Mouse (Mus musculus): ENCODE measurements around the gene Agap1.

Agap1 gene

GRCm38 (mm10) chr1:89751344-89751743, 296.7 kb downstream of the Agap1 start:
- DNase-seq (ENCODE audit: low spot score in 2 of 2) = no peak

DNA sequence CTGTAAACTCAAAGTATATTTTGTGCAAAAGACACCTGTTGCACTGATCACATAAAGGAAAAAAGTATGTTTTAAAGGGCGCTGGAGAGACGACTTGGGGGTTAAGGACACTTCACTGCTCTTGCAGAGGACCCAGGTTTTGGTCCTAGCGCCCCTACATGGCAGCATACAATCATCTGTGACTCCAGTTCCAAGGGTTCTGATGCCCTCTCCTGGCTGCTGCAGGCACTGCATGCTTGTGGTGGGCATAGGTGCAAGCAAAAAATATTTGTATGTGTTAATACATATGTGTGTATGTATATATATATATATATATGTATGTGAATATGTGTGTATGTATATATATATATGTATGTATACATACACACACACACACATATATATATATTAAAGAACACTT, 298.1 kb downstream of the Agap1 start:
- DNase-seq (ENCODE audit: low spot score in 2 of 2) = no peak

DNA sequence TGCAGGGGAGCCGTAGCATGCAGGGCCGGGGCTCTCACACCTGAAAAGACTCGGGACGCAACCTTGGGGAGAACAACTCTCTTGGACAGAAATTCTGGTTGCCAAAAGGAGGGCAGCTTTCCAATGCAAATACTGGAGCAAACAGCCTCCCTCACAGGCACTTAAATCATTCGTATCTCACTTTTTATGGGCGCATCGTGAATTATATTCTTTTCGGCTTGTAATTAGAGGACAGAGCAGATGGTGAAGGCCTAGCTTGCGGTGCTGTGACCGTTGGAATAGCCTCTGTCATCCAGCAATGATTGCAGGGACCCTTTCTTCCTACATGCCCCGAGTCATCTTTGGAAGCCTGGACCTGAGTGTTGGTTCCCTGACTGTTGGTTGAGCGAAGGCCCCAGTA, 300.8 kb downstream of the Agap1 start:
- no peak for DNase-seq (ENCODE audit: low spot score in 2 of 2)

GRCm38 (mm10) chr1:89756387-89756786, 301.8 kb downstream of the Agap1 start:
- no peak for DNase-seq (ENCODE audit: low spot score in 2 of 2)

DNA sequence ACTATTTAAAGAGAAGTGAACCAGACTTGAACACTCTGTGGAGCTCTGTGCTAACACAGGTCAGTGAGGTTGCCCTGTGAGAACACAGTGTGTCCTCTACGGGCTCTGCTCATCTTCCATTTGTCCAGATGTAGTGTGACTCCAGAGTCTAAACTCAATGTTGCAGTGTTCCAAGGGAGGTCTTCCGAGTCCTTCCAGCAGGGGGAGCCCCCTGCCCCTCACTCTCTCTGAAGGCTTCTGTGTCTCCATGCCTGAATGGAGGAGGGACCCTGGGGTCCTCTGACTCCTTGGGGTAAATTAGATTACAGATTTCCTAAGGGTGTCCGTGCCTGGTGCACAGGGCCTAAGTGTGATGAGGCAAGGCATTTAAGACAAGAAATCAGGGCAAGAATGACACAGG, 302.9 kb downstream of the Agap1 start:
- no peak for DNase-seq (ENCODE audit: low spot score in 2 of 2)

- no peak for DNase-seq (ENCODE audit: low spot score in 2 of 2)
These were observed 309.3 kb downstream of the Agap1 start for GRCm38 (mm10) chr1:89763912-89764311.

GRCm38 (mm10) chr1:89766891-89767290, 312.3 kb downstream of the Agap1 start:
- DNase-seq (ENCODE audit: low spot score in 2 of 2) = no peak

GRCm38 (mm10) chr1:89769641-89770040, 315.0 kb downstream of the Agap1 start:
- DNase-seq (ENCODE audit: low spot score in 2 of 2) = no peak

DNA sequence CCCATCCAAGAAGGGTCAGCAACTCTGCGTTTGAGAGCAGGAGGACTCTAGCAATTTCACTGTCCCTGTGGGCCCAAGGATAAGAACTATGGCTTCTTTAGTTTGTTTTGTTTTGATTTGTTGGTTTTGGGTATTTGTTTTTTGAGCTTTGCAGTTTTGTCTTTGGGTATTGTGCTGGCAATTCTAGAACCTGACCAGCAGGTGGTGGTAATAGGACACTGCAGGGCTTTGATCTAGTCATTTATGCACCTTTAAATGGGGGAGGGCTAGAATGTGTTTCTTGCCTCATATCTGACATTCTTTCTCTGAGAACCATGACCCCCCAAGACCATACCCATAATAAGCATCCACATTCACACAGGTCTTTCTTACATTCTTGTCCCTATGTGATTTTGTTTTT, 315.7 kb downstream of the Agap1 start:
- DNase-seq (ENCODE audit: low spot score in 2 of 2) = no peak

DNA sequence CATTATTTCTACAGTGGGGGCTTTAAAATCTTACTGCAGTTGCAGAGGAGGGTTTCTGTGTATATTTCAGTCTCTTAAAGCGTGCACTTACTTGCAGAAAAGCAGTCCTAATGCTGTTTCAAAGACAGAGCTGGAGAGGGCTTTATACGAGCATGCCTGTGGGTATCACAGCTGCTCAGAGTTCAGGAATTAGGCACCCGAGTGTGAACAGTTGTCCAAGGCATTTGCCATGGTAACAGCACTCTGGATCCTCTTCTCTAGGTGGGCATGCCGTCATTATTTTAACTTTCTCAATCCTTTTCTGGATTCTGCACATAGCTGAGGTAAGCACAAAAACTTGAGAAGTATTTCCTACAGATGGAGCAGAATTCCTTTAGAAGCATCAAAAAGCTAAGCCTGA, 321.1 kb downstream of the Agap1 start:
- DNase-seq (ENCODE audit: low spot score in 2 of 2) = no peak

DNA sequence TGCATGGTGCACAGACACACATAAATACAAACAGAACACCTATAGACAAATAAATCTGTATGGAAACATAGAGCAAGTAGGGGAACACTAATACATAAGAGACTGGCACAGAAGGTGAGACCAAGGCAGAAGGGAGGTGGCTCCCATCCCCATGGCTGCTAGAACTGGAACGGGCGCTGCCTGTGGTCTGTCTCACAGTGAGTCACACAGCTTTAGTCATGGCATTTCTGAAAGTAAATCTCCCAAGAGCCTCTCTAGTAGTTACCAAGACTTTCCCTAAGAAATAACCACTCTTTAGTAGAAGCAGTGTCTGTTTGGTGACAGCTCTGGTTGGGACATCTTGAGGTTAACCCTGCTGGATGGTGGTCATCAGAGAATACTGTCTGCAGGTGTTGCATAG, 326.1 kb downstream of the Agap1 start:
- DNase-seq (ENCODE audit: low spot score in 2 of 2) = no peak

- DNase-seq (ENCODE audit: low spot score in 2 of 2) = no peak
These were observed 327.3 kb downstream of the Agap1 start for GRCm38 (mm10) chr1:89781861-89782260.

- no peak for DNase-seq (ENCODE audit: low spot score in 2 of 2)
These were observed 332.2 kb downstream of the Agap1 start for GRCm38 (mm10) chr1:89786793-89787192.

DNA sequence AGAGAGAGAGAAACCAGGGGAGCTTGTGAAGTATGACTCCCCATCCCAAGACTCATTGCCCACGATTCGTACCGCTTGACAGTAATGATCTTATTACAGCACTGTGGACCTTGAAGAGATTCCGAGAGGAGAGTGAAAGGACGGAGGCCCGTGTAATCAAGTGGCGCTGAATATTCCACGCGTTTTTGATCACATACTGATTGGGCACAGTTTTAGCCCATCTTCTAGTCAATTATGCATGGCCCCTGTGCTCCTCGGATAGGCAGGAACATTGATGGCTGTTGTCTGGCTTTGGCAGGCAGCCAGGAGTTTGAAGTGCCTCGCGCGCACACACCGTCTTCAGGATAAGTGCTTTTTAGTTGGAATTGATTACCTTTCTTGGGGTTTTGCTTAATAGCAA, 344.1 kb downstream of the Agap1 start:
- DNase-seq (ENCODE audit: low spot score in 2 of 2) = no peak

DNA sequence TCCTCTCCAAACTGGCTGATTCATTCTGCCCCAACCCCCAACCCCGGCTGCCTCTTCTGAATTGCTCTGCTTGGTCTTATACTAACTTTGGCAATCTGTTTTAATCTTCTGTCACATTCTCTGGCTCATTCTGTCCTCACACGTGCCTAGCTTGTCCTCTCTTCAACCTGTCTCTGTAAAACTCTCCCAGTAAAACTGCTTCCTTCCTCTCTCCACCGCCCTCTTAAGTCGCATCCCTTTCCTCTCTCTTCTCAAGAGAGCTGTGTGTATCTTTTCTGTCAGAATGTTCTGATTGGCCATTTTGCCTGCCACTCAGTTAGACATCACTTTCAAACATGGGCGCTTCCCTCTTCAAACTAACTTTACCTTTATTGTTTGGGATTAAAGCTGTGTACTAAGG, 346.9 kb downstream of the Agap1 start:
- DNase-seq (ENCODE audit: low spot score in 2 of 2) = no peak

DNA sequence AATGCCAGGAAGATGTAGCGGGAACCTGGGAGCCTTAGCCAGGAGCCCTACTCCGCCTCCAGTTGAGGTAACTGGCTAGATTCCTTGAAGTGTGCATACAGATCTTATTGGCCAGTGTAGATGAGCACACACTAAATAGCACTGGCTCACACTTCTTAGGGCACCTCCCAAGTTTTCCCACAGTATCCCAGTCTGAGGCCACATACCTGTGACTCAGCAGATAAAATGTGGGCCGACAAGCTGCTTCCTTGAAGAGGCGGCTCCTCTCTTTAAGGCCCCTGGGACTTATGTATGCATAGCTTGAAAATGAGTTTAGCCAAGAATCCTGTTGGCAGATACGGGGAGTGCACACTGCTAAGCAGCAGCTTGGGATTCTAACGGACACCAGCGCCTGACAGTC, 350.4 kb downstream of the Agap1 start:
- DNase-seq (ENCODE audit: low spot score in 2 of 2) = no peak

DNA sequence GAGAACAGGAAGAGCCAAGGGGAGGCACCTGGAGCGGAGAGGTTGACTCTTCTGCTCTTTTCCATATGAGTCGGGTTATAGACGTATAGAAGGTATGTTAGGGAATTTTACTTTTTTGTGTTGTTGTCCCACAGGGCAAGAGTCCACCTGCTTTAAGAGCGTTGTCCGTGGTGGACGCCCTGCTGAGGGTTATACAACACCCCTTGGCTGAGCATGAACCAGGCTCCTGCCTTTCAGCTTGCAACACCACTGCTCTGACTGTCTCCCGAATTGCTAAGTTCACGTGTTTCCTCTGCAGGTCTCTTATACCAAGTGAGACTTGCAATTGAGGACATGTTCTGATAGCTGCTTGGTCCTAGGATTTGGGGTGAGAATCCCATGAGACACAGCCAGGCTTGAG, 358.2 kb downstream of the Agap1 start:
- no peak for DNase-seq (ENCODE audit: low spot score in 2 of 2)

GRCm38 (mm10) chr1:89816487-89817206, 362.0 kb downstream of the Agap1 start:
- no peak for DNase-seq (ENCODE audit: low spot score in 2 of 2)

- DNase-seq (ENCODE audit: low spot score in 2 of 2) = no peak
These were observed 367.2 kb downstream of the Agap1 start for GRCm38 (mm10) chr1:89821822-89822221.

DNA sequence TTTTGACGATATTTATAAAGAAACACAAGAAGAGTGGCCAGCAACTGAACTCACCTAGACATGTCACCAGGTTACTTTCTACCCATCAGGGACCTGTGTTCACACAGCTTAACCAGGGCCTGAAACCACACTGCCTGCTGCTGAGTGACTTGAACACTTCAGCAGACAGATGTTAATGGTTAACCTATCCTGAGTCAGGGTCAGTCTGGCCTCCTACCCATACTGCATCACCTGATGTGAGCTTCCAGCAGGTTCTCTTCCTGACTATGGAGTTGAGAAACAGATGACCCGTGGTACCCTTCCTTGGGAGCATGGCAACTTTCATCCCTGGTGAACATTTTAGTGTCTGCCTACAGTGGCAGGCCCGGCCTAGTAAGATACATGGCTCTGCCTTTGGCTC, 367.8 kb downstream of the Agap1 start:
- DNase-seq (ENCODE audit: low spot score in 2 of 2) = no peak

DNA sequence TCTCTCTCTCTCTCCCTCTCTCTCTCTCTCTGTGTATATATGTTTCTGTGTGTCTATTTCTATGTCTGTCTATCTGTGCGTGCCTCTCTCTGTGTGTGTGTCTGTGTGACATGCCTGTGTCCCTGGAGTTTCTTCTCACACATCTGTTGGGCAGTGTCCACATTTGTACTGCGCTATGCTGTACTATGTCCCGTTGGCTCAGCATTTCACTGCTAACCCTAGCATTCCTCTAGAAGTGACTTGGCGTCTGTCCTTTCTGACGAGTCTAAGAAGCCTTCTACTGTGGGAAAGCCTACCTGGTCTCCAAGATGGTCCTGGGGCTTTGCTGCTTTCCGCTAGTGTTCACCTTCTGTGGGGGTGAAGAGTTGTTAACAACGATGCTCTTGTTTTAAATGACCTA, 368.4 kb downstream of the Agap1 start:
- DNase-seq (ENCODE audit: low spot score in 2 of 2) = no peak

GRCm38 (mm10) chr1:89827051-89827450, 372.4 kb downstream of the Agap1 start:
- DNase-seq (ENCODE audit: low spot score in 2 of 2) = no peak

GRCm38 (mm10) chr1:89831095-89831494, 376.5 kb downstream of the Agap1 start:
- no peak for DNase-seq (ENCODE audit: low spot score in 2 of 2)

DNA sequence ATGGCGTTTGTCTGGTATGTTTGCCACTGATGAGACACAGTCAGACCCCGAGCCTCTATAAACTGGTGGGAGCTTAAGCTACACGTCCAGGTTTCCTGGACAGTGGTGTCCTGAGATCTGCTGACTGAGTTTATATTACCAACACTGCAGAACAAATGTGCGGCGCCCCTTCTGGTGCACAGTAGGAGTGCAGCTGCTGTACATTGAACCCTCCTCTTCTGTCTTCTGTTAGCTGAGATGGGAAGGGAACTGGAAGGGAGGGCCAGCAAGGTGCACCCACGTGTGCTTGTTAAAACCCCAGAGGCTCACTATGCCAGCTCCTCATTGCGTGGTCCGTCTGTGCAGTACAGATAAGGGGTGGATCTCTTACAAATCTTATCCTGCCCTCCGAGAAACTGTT, 389.5 kb downstream of the Agap1 start:
- no peak for DNase-seq (ENCODE audit: low spot score in 2 of 2)

Data from urinary bladder, adult 18-20 months (tissue).